ENCODE assay signal across 9 mouse cellular contexts in the genomic region with DNA sequence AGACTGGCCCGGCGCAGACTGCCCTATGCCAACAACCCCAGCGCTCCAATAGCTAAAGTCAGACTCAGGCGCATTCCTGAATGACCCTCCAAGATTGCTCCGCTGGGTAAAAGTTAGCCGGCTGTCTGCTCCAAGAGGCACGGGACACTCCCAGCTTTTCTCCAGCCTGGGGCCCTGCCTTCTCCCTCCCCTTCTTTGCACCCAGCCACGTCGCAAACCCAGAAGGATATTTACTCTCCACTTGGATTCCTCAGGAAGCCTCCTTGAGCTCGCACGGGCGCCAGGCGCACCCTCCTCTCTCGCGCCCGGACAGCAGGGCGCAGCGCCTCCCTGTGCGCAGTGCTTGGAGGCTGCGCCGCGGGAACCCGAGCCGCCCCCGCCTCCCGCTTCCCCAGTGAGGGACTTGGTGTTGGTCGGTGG. TPM values are rescaled to one million over a fixed set of nuclear protein-coding genes. Genes with fewer than 3 reads are reported as not detected.
DNase-seq lines count a peak whose midpoint lies in the region; ATAC-seq and TF ChIP-seq lines count a peak whose summit lies in the region.
"Had no signal": no experiment of that assay in that cellular context is flagged by ENCODE, and none has a peak within 500 bp of the region (broad histone marks: within the 10 kb centered on the region; RNA-seq: fewer than 3 reads in every experiment).

No protein-coding gene starts in this region.

- H3K4me1 ChIP-seq in heart, embryonic 13.5 days = peaks cover 30% of the 10 kb centered on the region
- peaks cover 25% of the 10 kb centered on the region; the same call in 1 of the 2 replicates for H3K4me1 ChIP-seq in intestine, embryonic 15.5 days (replicated peaks)
- peaks cover 53% of the 10 kb centered on the region for H3K4me1 ChIP-seq in midbrain, embryonic 13.5 days (replicated peaks)
- no peaks in the 10 kb centered on the region for H3K4me1 ChIP-seq in cerebellum, adult 2 months (ENCODE audit: control insufficient read depth, insufficient read depth, low read length)

- no peak for TF ChIP-seq POLR2A in cerebellum, adult 2 months (IDR thresholded peaks at IDR 0.05; ENCODE audit: borderline replicate concordance, insufficient read depth, low read length)

- H3K9me3 ChIP-seq in heart, embryonic 13.5 days = no peaks in the 10 kb centered on the region
- no peaks in the 10 kb centered on the region for H3K9me3 ChIP-seq in intestine, embryonic 15.5 days
- no peaks in the 10 kb centered on the region for H3K9me3 ChIP-seq in midbrain, embryonic 13.5 days

- no peak overlapping the region for H3K27ac ChIP-seq in heart, embryonic 13.5 days (replicated peaks)
- peak overlapping the region; percentile 51 for H3K27ac ChIP-seq in intestine, embryonic 15.5 days
- 0 out of 2 replicates have a peak overlapping the region, but pooled peaks have one; percentile 60 for H3K27ac ChIP-seq in midbrain, embryonic 13.5 days
- H3K27ac ChIP-seq in cerebellum, adult 2 months (ENCODE audit: insufficient read depth, low read length) = no peak overlapping the region
- H3K27ac ChIP-seq: left cerebral cortex, adult 2 months had no signal

- no peak for DNase-seq in heart, adult 8-10 months (ENCODE audit: low spot score)
- DNase-seq in embryo, embryonic 11 days = peak; percentile 53
- DNase-seq in cerebellum, adult 2 months = no peak
- no peak for DNase-seq in frontal cortex, postnatal 36 days (ENCODE audit: low spot score in 2 of 2)
- DNase-seq in left cerebral cortex, postnatal 10 days (ENCODE audit: extremely low spot score in 1 of 2, low spot score in 2 of 2) = no peak

- intact Hi-C loops in left cerebral cortex, postnatal 10 days (cut with DNase I) = loop anchor here (10.0 kb wide), 1 partner anchor 876 kb away; no protein-coding TSS in a partner anchor

- WGBS in heart, embryonic 13.5 days = 1% methylated on average over 27 of the region's 27 CpGs
- under 1% methylated on average over 27 of the region's 27 CpGs for WGBS in intestine, embryonic 15.5 days
- WGBS in midbrain, embryonic 13.5 days = under 1% methylated on average over 27 of the region's 27 CpGs
- WGBS in cerebellum, adult 2 months = 3% methylated on average over 27 of the region's 27 CpGs

- no peak for ATAC-seq in heart, embryonic 13.5 days (ENCODE audit: extremely low read depth, insufficient number of reproducible peaks, low FRiP score, low TSS enrichment)
- peak; percentile 57 for ATAC-seq in intestine, embryonic 15.5 days
- ATAC-seq in midbrain, embryonic 13.5 days = peak; percentile 51; the same call in 1 of the 2 replicates

- peak overlapping the region; percentile 72 for H3K4me2 ChIP-seq in heart, embryonic 13.5 days
- H3K4me2 ChIP-seq in intestine, embryonic 15.5 days (replicated peaks) = peak overlapping the region; percentile 79
- peak overlapping the region; percentile 73 for H3K4me2 ChIP-seq in midbrain, embryonic 13.5 days (replicated peaks)

- H3K4me3 ChIP-seq in heart, embryonic 13.5 days = peak overlapping the region; percentile 50
- peak overlapping the region; percentile 35 for H3K4me3 ChIP-seq in intestine, embryonic 15.5 days (replicated peaks)
- H3K4me3 ChIP-seq in midbrain, embryonic 13.5 days (replicated peaks) = peak overlapping the region; percentile 44
- no peak overlapping the region for H3K4me3 ChIP-seq in cerebellum, adult 2 months (replicated peaks; ENCODE audit: insufficient read depth, low read depth, low read length)

- peaks cover 99% of the 10 kb centered on the region for H3K27me3 ChIP-seq in heart, embryonic 13.5 days (replicated peaks)
- peaks cover 76% of the 10 kb centered on the region for H3K27me3 ChIP-seq in intestine, embryonic 15.5 days (replicated peaks)
- H3K27me3 ChIP-seq in midbrain, embryonic 13.5 days = peaks cover 91% of the 10 kb centered on the region
- peaks cover 4% of the 10 kb centered on the region; the same call in 1 of the 2 replicates for H3K27me3 ChIP-seq in cerebellum, adult 2 months (ENCODE audit: control insufficient read depth, insufficient read depth, low read length)

- TF ChIP-seq CTCF in cerebellum, adult 2 months (IDR thresholded peaks at IDR 0.05; ENCODE audit: borderline replicate concordance, insufficient read depth, low read depth, low read length) = no peak

- no peak overlapping the region for H3K9ac ChIP-seq in heart, embryonic 13.5 days
- peak overlapping the region; percentile 14; the same call in 1 of the 2 replicates for H3K9ac ChIP-seq in intestine, embryonic 15.5 days
- 0 out of 2 replicates have a peak overlapping the region, but pooled peaks have one; percentile 16 for H3K9ac ChIP-seq in midbrain, embryonic 13.5 days (replicated peaks)

- H3K36me3 ChIP-seq in heart, embryonic 13.5 days = no peaks in the 10 kb centered on the region
- no peaks in the 10 kb centered on the region for H3K36me3 ChIP-seq in intestine, embryonic 15.5 days
- no peaks in the 10 kb centered on the region for H3K36me3 ChIP-seq in midbrain, embryonic 13.5 days

RNA-seq across cellular contexts. Expression of a gene that starts 8.2 kb away (rescaled TPM):
- 0.36 and 0.57 TPM in 2 replicates for polyA plus RNA-seq in heart, embryonic 13.5 days (2015; fragmentation: Nextera tagmentation; extraction: Ambion mirVana)
- total RNA-seq in heart, adult 8-10 months (2022) = not detected
- polyA plus RNA-seq in intestine, embryonic 15.5 days (2015; fragmentation: Nextera tagmentation; extraction: Ambion mirVana) = 6.3 and 8.6 TPM in 2 replicates
- polyA plus RNA-seq in midbrain, embryonic 13.5 days (2015; fragmentation: Nextera tagmentation; extraction: Ambion mirVana) = 1.3 and 3.4 TPM in 2 replicates
- polyA plus RNA-seq in cerebellum, adult 2 months (2012; rRNA removed) = 5.1 TPM in 2 replicates
- 1 to 10 TPM; 2.2 to 3.0 TPM for total RNA-seq in left cerebral cortex, postnatal 10 days (2021)

Comparison
In these comparisons a context has a peak if more than half of its experiments do, and no peak if none do; other contexts are left out.
1. H3K27ac ChIP-seq: peak in intestine, embryonic 15.5 days (single experiment) and midbrain, embryonic 13.5 days (single experiment); none in heart, embryonic 13.5 days (single experiment) and cerebellum, adult 2 months (single experiment).
2. Peak in every context shown above with its lines, with median percentiles within 50 percentile points of each other: H3K4me2 ChIP-seq.